Mouse (Mus musculus) midbrain, embryonic 14.5 days (tissue): ENCODE results near the gene Sh3bgrl2. TPM values are rescaled to one million over a fixed set of nuclear protein-coding genes. Genes with fewer than 3 reads are reported as not detected.

Experiments used
- ATAC-seq: fragments of 200-750 bp; cut with Nextera tagmentation; 2 replicates; pipeline ENCODE4 v1.8.0; 2017; ENCODE audit warnings: moderate number of reproducible peaks, moderate library complexity; ENCODE audit not compliant: low FRiP score, low TSS enrichment
- DNase-seq: peaks from one replicate; pipeline ENCODE4 v3.0.0-alpha.2; 2015
- H3K27ac ChIP-seq: fragments of 300-500 bp; sonication (generic); replicated peaks from 2 replicates; pipeline ENCODE4 v1.5.1; 2014; ENCODE audit warnings: mild to moderate bottlenecking, low read depth, low read length, moderate library complexity
- H3K27me3 ChIP-seq: fragments of 300-500 bp; sonication (generic); 2 replicates; pipeline ENCODE4 v1.6.1; 2014; ENCODE audit warnings: low read length, control low read depth, mixed read lengths; ENCODE audit not compliant: control insufficient read depth, insufficient read depth
- H3K36me3 ChIP-seq: fragments of 300-500 bp; sonication (generic); 2 replicates; pipeline ENCODE4 v1.6.1; 2014; ENCODE audit warnings: low read length, control low read depth; ENCODE audit not compliant: control insufficient read depth, insufficient read depth
- H3K4me1 ChIP-seq: fragments of 300-500 bp; sonication (generic); 2 replicates; pipeline ENCODE4 v1.6.1; 2014; ENCODE audit warnings: mild to moderate bottlenecking, antibody characterized with exemption, low read length, control low read depth; ENCODE audit not compliant: control insufficient read depth, insufficient read depth
- H3K4me2 ChIP-seq: fragments of 300-500 bp; sonication (generic); 2 replicates; pipeline ENCODE4 v1.6.1; 2014; ENCODE audit warnings: mild to moderate bottlenecking, low read length, moderate library complexity
- H3K4me3 ChIP-seq: fragments of 300-500 bp; sonication (generic); replicated peaks from 2 replicates; pipeline ENCODE4 v1.5.1; 2014; ENCODE audit warnings: low read depth, low read length
- H3K9ac ChIP-seq: fragments of 300-500 bp; sonication (generic); replicated peaks from 2 replicates; pipeline ENCODE4 v1.6.1; 2014; ENCODE audit warnings: mild to moderate bottlenecking, low read length, moderate library complexity
- H3K9me3 ChIP-seq: fragments of 300-500 bp; sonication (generic); 2 replicates; pipeline ENCODE4 v1.6.1; 2016; ENCODE audit warnings: low read length, control low read depth, mixed read lengths; ENCODE audit not compliant: control insufficient read depth
- WGBS: fragments of 180-500 bp; shearing (Covaris S2); extraction: QIAGEN DNeasy Blood & Tissue Kit; methylation state at CpG from one replicate; pipeline ENCODE4 v1.1.7; 2014; 5-methylcytosine and 5-hydroxymethylcytosine counted together
- polyA plus RNA-seq: library from polyadenylated mRNA; unstranded; fragments of >200 nt; fragmentation: Nextera tagmentation; extraction: Ambion mirVana; gene quantifications from 2 replicates; pipeline ENCODE4 v1.2.1, GENCODE M21; 2014

The Sh3bgrl2 gene
- polyA plus RNA-seq, 1 experiment from 2014 or later, result 10.7 TPM

- Histone ChIP-seq H3K27me3 (no peaks in the 10 kb centered on the region), H3K36me3 (no peaks in the 10 kb centered on the region)
- WGBS, result 78% methylated on average over 5 of the region's 5 CpGs
Measured at GRCm38 (mm10) chr9:83625085-83625484, 77.0 kb downstream of the Sh3bgrl2 start.

DNA sequence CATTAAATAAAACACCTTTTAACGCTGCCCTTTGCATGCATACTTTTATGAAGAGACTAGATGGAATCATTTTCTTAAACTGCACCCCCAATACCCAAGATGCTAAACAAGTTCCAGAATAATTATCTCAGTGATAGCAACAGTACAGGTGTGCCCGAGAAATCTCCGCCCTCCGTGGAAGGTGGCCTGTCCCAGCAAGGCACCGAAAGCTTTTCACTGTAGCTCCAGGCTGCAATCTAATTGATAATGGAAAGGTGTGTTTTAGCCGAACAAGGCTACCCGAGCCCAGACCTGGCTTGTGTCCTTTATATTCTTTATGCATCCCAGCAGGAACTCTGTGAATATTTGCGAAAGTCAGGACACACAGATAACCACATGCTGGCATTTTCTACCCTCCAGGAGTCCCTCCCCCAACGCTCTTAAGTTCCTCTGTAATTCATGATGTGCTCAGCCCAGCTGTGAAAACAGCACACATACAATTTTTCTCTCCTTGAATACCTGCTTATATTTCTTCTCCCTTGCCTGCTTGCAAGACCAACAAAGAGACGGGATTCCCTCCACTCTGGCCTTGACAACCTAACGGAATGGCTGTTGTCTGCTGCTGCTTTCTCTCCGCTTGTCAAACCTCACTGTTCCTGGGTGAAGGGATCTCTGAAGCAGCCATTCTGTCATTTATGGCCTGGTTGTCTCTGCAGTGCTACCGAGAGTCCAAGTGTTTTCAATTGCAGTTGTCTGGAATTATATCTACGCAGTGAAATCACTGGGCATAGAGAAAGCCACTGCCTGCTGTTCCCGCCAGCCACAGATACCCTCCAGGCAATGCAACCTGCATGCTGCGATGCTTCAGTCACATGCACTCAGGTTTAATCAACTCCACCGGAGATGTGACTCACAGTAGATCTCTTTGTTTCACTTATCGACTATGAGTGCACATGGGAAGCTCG, 80.8 kb downstream of the Sh3bgrl2 start:
- Histone ChIP-seq H3K27ac (peak overlapping the region; percentile 94), H3K27me3 (no peaks in the 10 kb centered on the region), H3K9me3 (no peaks in the 10 kb centered on the region), H3K4me2 (peak overlapping the region; percentile 45), H3K4me3 (0 out of 2 replicates have a peak overlapping the region, but pooled peaks have one; percentile 7), H3K4me1 (peaks cover 10% of the 10 kb centered on the region), H3K36me3 (no peaks in the 10 kb centered on the region), H3K9ac (peak overlapping the region; percentile 38; the same call in 1 of the 2 replicates)
- ATAC-seq (peak; percentile 67; the same call in 1 of the 2 replicates), DNase-seq (peak; percentile 72)
- WGBS, result 26% methylated on average over 19 of the region's 19 CpGs

More at GRCm38 (mm10) chr9:83625085-83625484, 77.0 kb downstream of the Sh3bgrl2 start:
- H3K4me2 ChIP-seq, result no peak overlapping the region
- H3K9ac ChIP-seq, result no peak overlapping the region
- peaks cover 13% of the 10 kb centered on the region for H3K4me1 ChIP-seq
- ATAC-seq, result no peak
- H3K27ac ChIP-seq, result no peak overlapping the region
- no peaks in the 10 kb centered on the region for H3K9me3 ChIP-seq
- no peak overlapping the region for H3K4me3 ChIP-seq
- no peak for DNase-seq

DNA sequence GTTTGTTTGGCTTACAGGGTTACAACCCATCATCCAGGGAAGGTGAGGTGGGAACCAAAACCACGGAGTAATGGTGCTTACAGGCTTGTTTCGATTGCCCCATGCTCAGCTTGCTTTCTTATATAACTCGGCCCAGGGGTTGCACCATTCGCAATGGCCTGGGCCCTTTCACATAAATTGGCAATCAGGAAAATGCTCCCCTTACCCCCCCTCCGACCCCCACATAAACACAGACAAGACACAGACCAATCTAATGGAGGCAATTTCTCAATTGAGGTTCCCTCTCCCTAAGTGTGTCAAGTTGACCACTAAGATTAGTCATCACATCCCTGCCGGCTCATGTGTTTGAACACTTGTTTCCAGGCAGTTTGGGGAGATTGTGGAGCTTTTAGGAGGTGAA, 82.2 kb downstream of the Sh3bgrl2 start:
- 84% methylated on average over 6 of the region's 6 CpGs for WGBS
- Histone ChIP-seq H3K9me3 (no peaks in the 10 kb centered on the region), H3K27me3 (no peaks in the 10 kb centered on the region), H3K9ac (no peak overlapping the region), H3K36me3 (no peaks in the 10 kb centered on the region), H3K4me1 (peaks cover 10% of the 10 kb centered on the region; the same call in 1 of the 2 replicates), H3K4me2 (no peak overlapping the region), H3K4me3 (no peak overlapping the region), H3K27ac (no peak overlapping the region)
- DNase-seq (no peak), ATAC-seq (no peak)

DNA sequence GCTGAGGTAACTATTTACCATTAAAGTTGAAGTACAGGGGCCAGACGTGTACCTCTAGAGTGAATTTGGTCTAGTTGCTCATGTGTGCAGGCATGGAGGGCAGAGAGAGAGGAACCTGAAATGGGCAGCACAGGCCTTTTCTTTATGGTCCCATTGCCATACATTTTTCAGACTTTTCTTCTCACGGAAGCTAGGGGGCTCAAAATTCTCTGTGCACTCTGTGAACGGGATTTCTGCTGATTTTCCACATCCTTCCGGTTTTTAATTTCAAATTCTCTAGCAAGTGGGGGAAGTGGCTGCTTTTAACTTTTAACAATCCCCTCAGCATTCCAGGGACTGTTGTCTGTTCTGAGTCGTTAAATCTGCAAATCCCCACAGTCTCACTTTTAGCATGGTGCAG, 83.8 kb downstream of the Sh3bgrl2 start:
- no peak overlapping the region for H3K4me2 ChIP-seq
- DNase-seq, result peak; percentile 40
- no peaks in the 10 kb centered on the region for H3K27me3 ChIP-seq
- ATAC-seq, result no peak
- H3K27ac ChIP-seq, result no peak overlapping the region
- H3K9ac ChIP-seq, result no peak overlapping the region
- no peaks in the 10 kb centered on the region for H3K36me3 ChIP-seq
- peaks cover 17% of the 10 kb centered on the region for H3K4me1 ChIP-seq
- no peak overlapping the region for H3K4me3 ChIP-seq
- H3K9me3 ChIP-seq, result no peaks in the 10 kb centered on the region
- WGBS, result 35% methylated on average over 5 of the region's 5 CpGs

DNA sequence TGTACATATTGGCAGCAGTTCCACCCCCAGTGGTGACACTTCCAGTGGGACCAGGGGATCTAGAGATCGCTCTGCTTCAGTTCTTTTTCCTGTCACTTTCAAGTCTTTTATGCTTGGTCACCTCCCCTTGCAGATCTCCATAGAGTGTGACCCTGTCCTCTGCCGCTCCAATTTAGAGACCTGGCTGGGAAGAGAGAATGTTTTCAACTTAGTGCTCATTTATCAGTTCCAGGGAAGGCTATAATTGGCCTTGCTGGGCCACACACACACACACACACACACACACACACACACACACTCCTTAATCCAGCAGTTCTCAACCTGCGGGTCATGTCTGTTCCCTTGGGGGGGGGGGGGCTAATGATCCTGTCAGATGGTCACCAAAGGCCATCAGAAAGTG, 86.6 kb downstream of the Sh3bgrl2 start:
- H3K27ac ChIP-seq, result no peak overlapping the region
- no peak overlapping the region for H3K4me2 ChIP-seq
- DNase-seq, result no peak
- no peak overlapping the region for H3K4me3 ChIP-seq
- no peak for ATAC-seq
- H3K27me3 ChIP-seq, result no peaks in the 10 kb centered on the region
- 15% methylated on average over 3 of the region's 3 CpGs for WGBS
- no peak overlapping the region for H3K9ac ChIP-seq
- H3K36me3 ChIP-seq, result no peaks in the 10 kb centered on the region
- no peaks in the 10 kb centered on the region for H3K9me3 ChIP-seq
- H3K4me1 ChIP-seq, result peaks cover 8% of the 10 kb centered on the region; the same call in 1 of the 2 replicates

- Histone ChIP-seq H3K36me3 (no peaks in the 10 kb centered on the region), H3K27ac (peak overlapping the region; percentile 63; the same call in 1 of the 2 replicates), H3K27me3 (no peaks in the 10 kb centered on the region), H3K4me1 (peaks cover 8% of the 10 kb centered on the region; the same call in 1 of the 2 replicates), H3K4me2 (0 out of 2 replicates have a peak overlapping the region, but pooled peaks have one; percentile 1), H3K9me3 (no peaks in the 10 kb centered on the region), H3K4me3 (no peak overlapping the region), H3K9ac (no peak overlapping the region)
- WGBS, result 6% methylated on average over 7 of the region's 7 CpGs
- DNase-seq (peak; percentile 55), ATAC-seq (no peak)
Measured at GRCm38 (mm10) chr9:83635997-83636396, 87.9 kb downstream of the Sh3bgrl2 start.

GRCm38 (mm10) chr9:83643139-83643538, 95.0 kb downstream of the Sh3bgrl2 start:
- Histone ChIP-seq H3K4me2 (no peak overlapping the region), H3K4me3 (no peak overlapping the region), H3K27ac (peak overlapping the region; percentile 64; the same call in 1 of the 2 replicates), H3K36me3 (no peaks in the 10 kb centered on the region), H3K27me3 (no peaks in the 10 kb centered on the region), H3K4me1 (peaks cover 16% of the 10 kb centered on the region), H3K9me3 (no peaks in the 10 kb centered on the region), H3K9ac (no peak overlapping the region)
- ATAC-seq (no peak), DNase-seq (no peak)
- WGBS, result 50% methylated on average over 4 of the region's 4 CpGs

GRCm38 (mm10) chr9:83643833-83644232, 95.7 kb downstream of the Sh3bgrl2 start:
- peaks cover 23% of the 10 kb centered on the region for H3K4me1 ChIP-seq
- 43% methylated on average over 4 of the region's 4 CpGs for WGBS
- ATAC-seq (no peak; the same call in 1 of the 2 replicates), DNase-seq (peak; percentile 56)
- no peak overlapping the region for H3K4me3 ChIP-seq
- peak overlapping the region; percentile 64 for H3K27ac ChIP-seq
- H3K9ac ChIP-seq, result no peak overlapping the region
- no peaks in the 10 kb centered on the region for H3K27me3 ChIP-seq
- H3K4me2 ChIP-seq, result no peak overlapping the region
- H3K9me3 ChIP-seq, result no peaks in the 10 kb centered on the region
- H3K36me3 ChIP-seq, result no peaks in the 10 kb centered on the region
